ENCODE assay signal across 8 mouse cellular contexts in the genomic region with DNA sequence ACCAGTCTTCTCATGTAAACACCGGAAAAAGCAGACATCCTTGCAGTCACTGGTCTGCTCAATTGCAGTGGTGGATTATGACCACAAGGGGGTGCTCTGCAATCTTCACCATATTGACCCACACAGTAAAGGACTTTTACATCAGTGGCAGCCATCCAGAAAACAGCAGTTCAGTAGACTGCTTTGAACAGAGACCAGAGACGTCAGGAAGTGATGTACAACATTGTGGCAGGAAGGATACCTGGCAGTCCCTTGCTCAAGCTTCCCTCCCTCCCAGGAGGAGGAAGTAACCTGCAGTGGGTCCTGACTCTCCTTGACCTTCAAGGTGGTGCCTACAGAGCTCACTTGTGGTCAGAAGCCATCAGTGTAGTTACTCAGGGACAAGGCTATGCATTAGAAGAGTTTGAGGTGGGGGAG. TPM values are rescaled to one million over a fixed set of nuclear protein-coding genes. Genes with fewer than 3 reads are reported as not detected.
A peak's percentile ranks its signal among the peaks of the same experiment; 100 is the strongest.
DNase-seq lines count a peak whose midpoint lies in the region; ATAC-seq lines count a peak whose summit lies in the region.

No protein-coding gene starts in this region.

- no peak overlapping the region for H3K9ac ChIP-seq in hindbrain, embryonic 12.5 days
- no peak overlapping the region for H3K9ac ChIP-seq in stomach, embryonic 15.5 days

- H3K36me3 ChIP-seq in embryonic facial prominence, embryonic 10.5 days (replicated peaks) = peaks cover 5% of the 10 kb centered on the region
- H3K36me3 ChIP-seq in hindbrain, embryonic 12.5 days = 0 out of 2 replicates have a peak, but pooled peaks cover 5% of the 10 kb centered on the region
- H3K36me3 ChIP-seq in stomach, embryonic 15.5 days = no peaks in the 10 kb centered on the region

- 14% methylated on average over 2 of the region's 2 CpGs for WGBS in embryonic facial prominence, embryonic 10.5 days
- 27% methylated on average over 2 of the region's 2 CpGs for WGBS in hindbrain, embryonic 12.5 days
- WGBS in stomach, embryonic 15.5 days = 3% methylated on average over 2 of the region's 2 CpGs

- intact Hi-C loops in left cerebral cortex, postnatal 36 days (cut with DNase I) = no loop called here

- no peak overlapping the region; the same call in 1 of the 2 replicates for H3K27ac ChIP-seq in embryonic facial prominence, embryonic 10.5 days (replicated peaks)
- no peak overlapping the region for H3K27ac ChIP-seq in hindbrain, embryonic 12.5 days
- H3K27ac ChIP-seq in stomach, embryonic 15.5 days = peak overlapping the region; percentile 67

- no peak overlapping the region for H3K4me3 ChIP-seq in embryonic facial prominence, embryonic 10.5 days
- H3K4me3 ChIP-seq in hindbrain, embryonic 12.5 days = no peak overlapping the region
- H3K4me3 ChIP-seq in stomach, embryonic 15.5 days (replicated peaks) = no peak overlapping the region

- peaks cover 3% of the 10 kb centered on the region; the same call in 1 of the 2 replicates for H3K9me3 ChIP-seq in embryonic facial prominence, embryonic 10.5 days
- H3K9me3 ChIP-seq in hindbrain, embryonic 12.5 days (replicated peaks) = no peaks in the 10 kb centered on the region
- H3K9me3 ChIP-seq in stomach, embryonic 15.5 days = no peaks in the 10 kb centered on the region

- H3K27me3 ChIP-seq in embryonic facial prominence, embryonic 10.5 days (replicated peaks; ENCODE audit: low read depth, poor library complexity, severe bottlenecking) = no peaks in the 10 kb centered on the region
- no peaks in the 10 kb centered on the region for H3K27me3 ChIP-seq in hindbrain, embryonic 12.5 days
- no peaks in the 10 kb centered on the region for H3K27me3 ChIP-seq in stomach, embryonic 15.5 days (replicated peaks)

- ATAC-seq in hindbrain, embryonic 12.5 days (ENCODE audit: low FRiP score) = peak; percentile 36; the same call in 1 of the 2 replicates
- peak; percentile 42 for ATAC-seq in megakaryocyte-erythroid progenitor cell, adult 5-6 weeks (replicated peaks; ENCODE audit: low FRiP score, low TSS enrichment, poor library complexity, severe bottlenecking)
- ATAC-seq in stomach, embryonic 15.5 days (ENCODE audit: insufficient read depth, low FRiP score, low read depth) = no peak

- H3K4me1 ChIP-seq in embryonic facial prominence, embryonic 10.5 days = peaks cover 40% of the 10 kb centered on the region
- H3K4me1 ChIP-seq in hindbrain, embryonic 12.5 days = peaks cover 26% of the 10 kb centered on the region
- peaks cover 35% of the 10 kb centered on the region for H3K4me1 ChIP-seq in stomach, embryonic 15.5 days

- DNase-seq in left cerebral cortex, adult 18-20 months (ENCODE audit: low spot score in 2 of 2) = peak; percentile 60 to 64
- no peak for DNase-seq in left cerebral cortex, adult 11 months (ENCODE audit: low spot score)
- peak; percentile 77 for DNase-seq in T-cell, adult 2 months (ENCODE audit: low spot score)
- peak; percentile 78 for DNase-seq in embryonic facial prominence, embryonic 10.5 days (ENCODE audit: low spot score)
- peak; percentile 48 to 67 for DNase-seq in left cerebral cortex, postnatal 36 days (ENCODE audit: low spot score in 2 of 2)

- no peak overlapping the region for H3K4me2 ChIP-seq in hindbrain, embryonic 12.5 days (replicated peaks)
- no peak overlapping the region for H3K4me2 ChIP-seq in stomach, embryonic 15.5 days

RNA-seq across cellular contexts. Expression of a gene that starts 8.5 kb away (rescaled TPM):
- total RNA-seq in left cerebral cortex, adult 18-20 months (2021) = 1,000 to 10,000 TPM; 1,506 to 1,598 TPM
- polyA plus RNA-seq in embryonic facial prominence, embryonic 10.5 days (2016; fragmentation: Nextera tagmentation; extraction: Ambion mirVana) = 2,187 and 2,215 TPM in 2 replicates
- 1,350 and 1,487 TPM in 2 replicates for polyA plus RNA-seq in hindbrain, embryonic 12.5 days (2016; fragmentation: Nextera tagmentation; extraction: Ambion mirVana)
- 1,000 to 10,000 TPM; 1,413 to 1,526 TPM for total RNA-seq in left cerebral cortex, postnatal 36 days (2021)
- 1,847 and 1,911 TPM in 2 replicates for total RNA-seq in megakaryocyte-erythroid progenitor cell, adult 5-6 weeks (2014; fragmentation: Nextera tagmentation)
- total RNA-seq in megakaryocyte-erythroid progenitor cell, adult 5-6 weeks (2017) = 2,660 and 3,319 TPM in 2 replicates
- 1,532 and 1,551 TPM in 2 replicates for polyA plus RNA-seq in stomach, embryonic 15.5 days (2015; fragmentation: Nextera tagmentation; extraction: Ambion mirVana)

RNA-seq across cellular contexts. Expression of a gene that starts 17.8 kb away (rescaled TPM):
- total RNA-seq in left cerebral cortex, adult 18-20 months (2021) = 10 to 100 TPM; 21.7 to 28.0 TPM
- polyA plus RNA-seq in embryonic facial prominence, embryonic 10.5 days (2016; fragmentation: Nextera tagmentation; extraction: Ambion mirVana) = 53.4 and 58.1 TPM in 2 replicates
- polyA plus RNA-seq in hindbrain, embryonic 12.5 days (2016; fragmentation: Nextera tagmentation; extraction: Ambion mirVana) = 44.4 and 47.2 TPM in 2 replicates
- total RNA-seq in left cerebral cortex, postnatal 36 days (2021) = 10 to 100 TPM; 17.1 to 23.2 TPM
- 166 and 176 TPM in 2 replicates for total RNA-seq in megakaryocyte-erythroid progenitor cell, adult 5-6 weeks (2014; fragmentation: Nextera tagmentation)
- total RNA-seq in megakaryocyte-erythroid progenitor cell, adult 5-6 weeks (2017) = 89.2 and 171 TPM in 2 replicates
- 83.4 and 88.9 TPM in 2 replicates for polyA plus RNA-seq in stomach, embryonic 15.5 days (2015; fragmentation: Nextera tagmentation; extraction: Ambion mirVana)

RNA-seq across cellular contexts. Expression of a gene that starts 17.9 kb away (rescaled TPM):
- total RNA-seq in left cerebral cortex, adult 18-20 months (2021) = 10 to 100 TPM; 26.0 to 30.0 TPM
- polyA plus RNA-seq in embryonic facial prominence, embryonic 10.5 days (2016; fragmentation: Nextera tagmentation; extraction: Ambion mirVana) = 95.8 and 101 TPM in 2 replicates
- polyA plus RNA-seq in hindbrain, embryonic 12.5 days (2016; fragmentation: Nextera tagmentation; extraction: Ambion mirVana) = 90.6 and 92.4 TPM in 2 replicates
- 10 to 100 TPM; 24.7 to 33.0 TPM for total RNA-seq in left cerebral cortex, postnatal 36 days (2021)
- 46.9 and 74.5 TPM in 2 replicates for total RNA-seq in megakaryocyte-erythroid progenitor cell, adult 5-6 weeks (2014; fragmentation: Nextera tagmentation)
- total RNA-seq in megakaryocyte-erythroid progenitor cell, adult 5-6 weeks (2017) = 27.7 and 60.3 TPM in 2 replicates
- 115 and 131 TPM in 2 replicates for polyA plus RNA-seq in stomach, embryonic 15.5 days (2015; fragmentation: Nextera tagmentation; extraction: Ambion mirVana)

RNA-seq across cellular contexts. Expression of a gene that starts 20.3 kb away (rescaled TPM):
- total RNA-seq in left cerebral cortex, adult 18-20 months (2021) = not detected
- polyA plus RNA-seq in embryonic facial prominence, embryonic 10.5 days (2016; fragmentation: Nextera tagmentation; extraction: Ambion mirVana) = 0.39 TPM in 2 replicates
- polyA plus RNA-seq in hindbrain, embryonic 12.5 days (2016; fragmentation: Nextera tagmentation; extraction: Ambion mirVana) = 1.6 and 5.0 TPM in 2 replicates
- total RNA-seq in left cerebral cortex, postnatal 36 days (2021) = not detected
- total RNA-seq in megakaryocyte-erythroid progenitor cell, adult 5-6 weeks (2014; fragmentation: Nextera tagmentation) = not detected in 2 replicates
- not detected in 2 replicates for total RNA-seq in megakaryocyte-erythroid progenitor cell, adult 5-6 weeks (2017)
- polyA plus RNA-seq in stomach, embryonic 15.5 days (2015; fragmentation: Nextera tagmentation; extraction: Ambion mirVana) = 0.40 and 1.3 TPM in 2 replicates

RNA-seq across cellular contexts. Expression of a gene that starts 26.1 kb away (rescaled TPM):
- 1 to 10 TPM; 1.8 to 2.8 TPM for total RNA-seq in left cerebral cortex, adult 18-20 months (2021)
- 6.6 and 7.1 TPM in 2 replicates for polyA plus RNA-seq in embryonic facial prominence, embryonic 10.5 days (2016; fragmentation: Nextera tagmentation; extraction: Ambion mirVana)
- 7.0 and 7.7 TPM in 2 replicates for polyA plus RNA-seq in hindbrain, embryonic 12.5 days (2016; fragmentation: Nextera tagmentation; extraction: Ambion mirVana)
- 1 to 10 TPM; 1.7 to 2.7 TPM for total RNA-seq in left cerebral cortex, postnatal 36 days (2021)
- 4.2 and 6.0 TPM in 2 replicates for total RNA-seq in megakaryocyte-erythroid progenitor cell, adult 5-6 weeks (2014; fragmentation: Nextera tagmentation)
- 3.2 and 3.9 TPM in 2 replicates for total RNA-seq in megakaryocyte-erythroid progenitor cell, adult 5-6 weeks (2017)
- polyA plus RNA-seq in stomach, embryonic 15.5 days (2015; fragmentation: Nextera tagmentation; extraction: Ambion mirVana) = 4.3 and 4.4 TPM in 2 replicates
